Mouse (Mus musculus): ENCODE data around the gene Mcur1.

Gene Mcur1

DNA sequence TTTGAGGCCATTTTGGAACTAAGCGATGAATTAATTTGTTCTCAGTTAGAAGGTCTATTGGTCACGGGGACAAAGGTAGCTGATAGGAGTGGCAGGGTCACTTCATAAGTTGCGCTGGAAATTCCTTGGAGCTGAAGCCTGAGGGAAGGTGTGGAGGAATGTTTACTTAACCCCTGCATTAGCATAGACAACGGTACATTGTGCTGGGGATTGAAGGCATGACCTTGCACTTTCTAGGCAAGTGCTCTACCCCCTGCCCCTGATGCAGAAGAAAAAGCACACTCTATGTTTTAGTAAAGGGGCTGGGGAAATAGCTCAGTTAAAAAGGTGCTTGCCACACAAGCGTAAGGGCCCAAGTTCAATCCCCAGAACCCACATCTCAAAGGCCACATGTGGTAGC lies 33.7 kb downstream of the Mcur1 start:
- DNase-seq (ENCODE audit: low read depth, low spot score), result no peak

DNA sequence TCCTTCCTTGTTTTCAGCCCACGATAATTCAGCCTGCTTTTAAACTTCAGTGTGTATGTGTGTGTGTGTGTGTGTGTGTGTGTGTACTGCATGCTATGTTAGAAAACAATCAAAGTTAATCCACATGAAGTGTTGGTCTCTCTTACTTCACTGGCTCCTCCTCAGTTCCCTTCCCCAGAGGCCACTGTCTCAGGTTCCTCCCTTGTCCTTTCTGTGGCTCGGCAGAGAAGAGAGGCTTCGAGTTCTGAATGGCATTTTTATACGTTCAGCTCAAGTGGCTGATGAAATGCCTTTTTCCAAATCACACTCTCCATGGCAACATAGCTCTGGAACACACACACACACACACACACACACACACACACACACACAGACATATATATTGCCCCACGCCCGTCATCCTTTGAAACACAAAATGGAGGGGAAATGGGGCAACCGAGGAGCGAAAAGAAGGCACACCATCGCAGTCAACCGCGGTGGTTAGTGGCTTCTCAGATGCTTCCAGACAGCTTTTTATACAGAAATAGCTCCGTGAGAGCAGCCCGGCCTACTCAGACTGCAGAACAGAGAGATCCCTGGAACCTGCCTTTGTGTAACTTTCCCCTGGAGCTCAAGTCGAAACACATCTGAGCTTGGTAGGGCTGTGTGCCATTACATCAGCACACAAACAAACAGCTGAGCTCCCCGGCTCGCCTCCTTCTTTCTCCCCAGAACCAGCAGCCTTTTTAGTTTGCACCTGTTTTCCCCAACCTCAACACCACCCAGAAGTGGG lies 34.4 kb downstream of the Mcur1 start:
- DNase-seq (ENCODE audit: low read depth, low spot score), result peak; percentile 27

DNA sequence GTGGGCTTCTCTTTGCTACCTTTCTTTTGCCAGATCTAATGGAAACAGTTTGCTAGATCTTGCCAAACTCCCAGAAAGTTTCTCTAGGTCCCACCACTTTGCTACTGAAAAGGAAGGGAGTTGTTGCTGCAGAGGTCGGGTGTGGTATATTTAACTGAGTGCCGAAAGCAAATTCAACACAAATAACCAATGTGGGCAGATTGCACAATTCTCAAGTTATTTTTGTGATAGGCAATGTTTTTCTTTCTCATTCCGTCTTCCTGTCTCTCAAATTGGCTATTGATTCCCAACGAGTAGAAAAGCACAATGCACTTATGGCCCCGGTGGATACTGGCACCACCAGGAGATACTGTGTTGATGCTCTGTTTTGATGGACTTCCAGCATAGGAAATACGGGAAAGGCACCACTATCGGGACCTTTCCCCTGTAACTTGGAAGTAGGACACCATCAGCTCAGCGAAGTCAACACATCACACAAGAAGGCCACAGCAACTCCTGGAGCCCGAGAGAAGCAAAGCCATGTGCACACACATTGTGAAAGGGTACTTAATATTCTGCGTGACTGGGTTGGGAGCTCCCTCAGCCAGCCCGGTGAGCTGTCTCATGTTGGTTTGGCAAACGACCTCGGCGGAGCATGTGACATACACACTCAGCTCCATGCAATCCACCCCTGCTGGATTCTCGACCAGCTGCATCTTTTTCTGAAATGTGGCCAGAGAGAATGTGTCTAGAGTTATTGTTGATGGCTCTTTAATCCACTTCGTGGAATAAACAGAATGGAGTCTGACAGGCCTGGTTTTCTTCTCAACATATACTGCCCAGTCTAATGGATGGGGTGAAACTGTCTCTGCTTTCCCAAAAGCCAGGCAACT lies 35.3 kb downstream of the Mcur1 start:
- DNase-seq (ENCODE audit: low read depth, low spot score), result peak; percentile 87

DNA sequence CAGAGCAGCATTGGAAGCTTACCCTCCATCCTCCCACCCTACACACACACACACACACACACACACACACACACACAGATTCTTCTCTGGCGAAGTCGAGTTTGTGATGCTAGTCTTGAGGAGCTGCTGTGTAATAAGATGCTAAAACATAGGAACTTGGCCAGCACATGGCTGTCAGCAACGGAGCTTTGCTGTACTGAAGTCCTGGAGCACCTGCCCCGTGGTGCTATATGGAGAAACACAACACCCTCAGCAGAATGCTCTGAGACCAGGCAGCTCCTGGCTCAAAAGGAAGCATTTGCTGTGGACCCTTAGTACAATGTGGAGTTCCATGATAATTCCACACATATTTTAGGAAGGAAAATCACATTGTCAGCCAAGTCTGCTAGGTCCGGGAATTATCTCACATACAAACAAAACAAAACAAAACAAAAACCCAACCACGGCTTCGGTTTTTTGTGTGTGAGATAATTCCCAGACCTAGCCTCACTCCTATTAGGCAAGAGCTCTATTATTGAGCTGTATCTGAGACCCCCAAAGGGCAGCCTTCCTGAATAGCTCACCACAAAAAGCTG lies 36.0 kb downstream of the Mcur1 start:
- peak; percentile 14 for DNase-seq (ENCODE audit: low read depth, low spot score)

DNA sequence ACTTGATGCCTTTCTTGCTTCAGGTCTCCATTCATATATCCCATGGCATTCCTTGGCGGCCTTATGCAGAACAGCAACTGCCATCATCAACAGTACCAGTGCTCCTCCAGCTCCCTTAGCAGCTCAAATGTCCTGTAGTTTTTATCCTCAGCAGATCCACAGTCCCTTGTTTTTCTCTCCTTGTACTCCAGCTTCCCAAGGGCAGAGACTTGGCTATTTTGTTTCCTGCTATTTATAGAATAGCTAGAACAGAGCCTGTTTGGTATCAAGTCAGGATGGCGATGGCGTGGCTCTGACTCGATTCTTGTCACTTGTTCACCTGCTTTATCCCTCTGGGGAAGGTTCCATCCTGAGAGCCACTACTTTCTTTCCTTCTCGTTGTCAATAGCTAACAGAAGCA lies 38.1 kb downstream of the Mcur1 start:
- DNase-seq (ENCODE audit: low read depth, low spot score), result no peak

DNA sequence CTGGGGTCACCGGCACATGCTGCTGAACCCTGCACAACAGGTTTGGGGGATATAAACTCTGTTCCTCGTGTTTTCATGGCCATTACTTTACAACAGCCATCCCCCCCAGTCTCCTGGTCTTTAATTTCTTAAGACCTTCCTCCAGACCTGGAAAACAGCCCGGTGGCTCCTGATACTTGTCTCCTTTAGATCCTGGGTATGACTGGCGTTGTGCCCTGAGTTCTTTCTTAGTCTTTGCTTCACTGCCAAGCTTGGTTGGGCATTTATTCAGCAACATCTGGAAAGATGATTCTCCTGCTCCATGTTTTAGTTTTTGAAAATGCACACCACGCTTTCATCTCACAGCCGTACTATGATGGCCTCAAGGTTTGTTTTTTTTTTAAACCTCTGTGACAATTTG lies 40.7 kb downstream of the Mcur1 start:
- DNase-seq (ENCODE audit: low read depth, low spot score), result peak; percentile 35

DNA sequence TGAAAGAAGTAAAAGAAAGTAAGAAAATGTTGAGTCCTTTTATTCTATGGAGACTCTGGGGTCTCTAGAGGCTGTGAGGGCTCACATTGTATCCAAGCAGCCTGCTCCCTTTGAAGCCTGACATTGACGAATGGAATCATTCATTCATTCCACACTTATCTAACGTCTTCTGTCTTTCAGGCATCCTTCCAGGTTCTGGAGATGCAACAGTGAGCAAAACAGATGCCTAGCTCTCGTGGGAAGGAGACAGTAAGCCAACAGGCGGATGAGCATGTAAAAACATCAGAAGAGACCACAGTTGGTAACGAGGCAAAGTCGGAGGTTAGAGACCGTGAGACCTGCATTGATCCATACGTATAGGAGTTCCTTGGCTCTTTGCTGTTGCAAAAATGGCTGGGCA lies 42.6 kb downstream of the Mcur1 start:
- no peak for DNase-seq (ENCODE audit: low read depth, low spot score)

DNA sequence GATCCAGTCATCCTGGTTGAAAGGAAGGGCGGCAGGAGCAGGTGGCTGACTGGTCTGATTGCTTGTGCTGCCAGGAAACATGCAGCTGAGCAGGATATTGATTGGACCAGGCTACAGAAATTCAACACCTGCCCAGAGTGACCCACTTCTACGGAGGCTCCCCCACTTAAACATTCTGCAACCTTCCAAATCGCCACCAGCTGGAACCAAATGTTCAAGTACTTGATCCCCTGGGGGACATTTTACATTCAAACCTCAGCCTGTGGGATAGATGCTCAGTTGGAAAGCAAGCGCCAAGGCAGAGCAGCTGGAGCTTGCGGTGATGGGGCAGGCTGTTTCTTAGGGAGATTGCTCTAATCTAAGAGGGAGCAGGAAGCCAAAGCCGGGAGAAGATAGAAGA lies 43.1 kb downstream of the Mcur1 start:
- no peak for DNase-seq (ENCODE audit: low read depth, low spot score)

DNA sequence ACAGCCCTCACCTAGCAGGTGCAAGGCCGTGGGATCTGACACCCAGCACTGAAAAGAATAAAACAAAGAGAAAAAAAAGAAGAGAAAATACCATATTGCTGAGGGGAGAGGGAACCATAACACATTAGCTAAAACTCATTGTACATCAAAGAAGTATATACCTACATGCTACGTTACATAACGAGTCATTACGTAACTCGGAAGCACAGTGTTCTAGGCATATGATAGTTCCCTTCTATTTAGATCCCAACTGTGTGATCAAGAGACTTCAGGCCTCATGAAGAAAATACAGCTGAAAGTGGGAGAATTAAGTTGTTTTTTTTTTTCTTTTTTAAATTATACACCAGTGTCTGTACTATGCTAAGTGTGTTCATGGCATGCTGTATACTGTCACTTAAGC lies 43.9 kb downstream of the Mcur1 start:
- no peak for DNase-seq (ENCODE audit: low read depth, low spot score)

DNA sequence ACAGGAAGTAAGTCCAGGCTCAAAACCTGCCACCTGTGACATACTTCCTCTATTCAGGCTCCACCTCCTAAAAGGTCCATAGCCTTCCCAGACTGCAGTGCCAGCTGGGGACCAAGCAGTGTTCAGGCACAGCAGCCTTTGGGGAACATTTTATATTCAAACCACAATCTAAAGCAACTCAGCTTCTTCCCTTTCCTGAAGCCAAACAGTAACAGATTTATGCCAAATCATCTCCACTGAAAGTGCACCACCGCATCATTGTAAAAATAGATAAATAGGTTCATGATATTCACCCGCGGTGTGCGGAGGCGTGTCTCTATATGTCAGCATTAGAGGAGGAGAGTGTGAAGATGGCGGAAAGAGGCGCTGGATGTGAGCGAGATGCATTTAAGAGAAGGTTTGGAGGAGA lies 45.0 kb downstream of the Mcur1 start:
- no peak for DNase-seq (ENCODE audit: low read depth, low spot score)

DNA sequence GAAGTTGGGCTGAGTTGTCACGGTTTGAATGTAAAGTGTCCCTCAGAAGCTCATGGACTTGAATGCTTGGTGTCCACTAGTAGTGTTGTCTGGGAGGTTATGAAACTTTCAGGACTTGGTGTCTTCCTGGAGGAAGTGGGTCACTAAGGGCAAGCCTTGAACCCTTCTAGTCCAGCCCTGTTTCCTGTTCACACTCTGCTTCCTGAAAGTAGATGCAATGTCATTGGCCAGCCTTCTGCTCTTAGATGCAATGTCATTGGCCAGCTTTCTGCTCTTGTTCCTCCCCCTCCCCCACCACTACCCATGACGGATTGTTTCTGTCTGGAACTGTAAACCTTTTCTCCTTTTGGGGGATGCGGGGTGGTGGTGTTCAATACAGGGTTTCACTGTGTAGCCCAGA lies 47.3 kb downstream of the Mcur1 start:
- no peak for DNase-seq (ENCODE audit: low read depth, low spot score)

DNA sequence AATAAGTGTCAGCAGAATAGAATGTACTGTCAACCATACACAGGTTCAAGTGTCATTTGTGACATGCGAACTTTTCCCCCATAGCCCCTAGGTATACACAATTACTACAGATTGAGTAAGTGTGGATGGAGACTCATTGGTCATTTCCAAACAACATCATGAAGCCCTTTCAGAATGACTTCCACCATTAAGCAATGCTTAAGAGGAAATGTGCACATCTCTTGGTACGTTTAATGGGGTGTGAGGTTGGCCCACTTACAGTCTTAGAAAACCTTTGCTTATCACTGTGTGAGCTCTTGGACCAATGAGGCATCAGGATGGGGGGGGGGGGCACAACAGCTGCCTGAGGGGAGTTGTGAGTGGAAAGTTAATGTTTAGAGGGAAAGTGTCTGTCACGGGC lies 54.2 kb downstream of the Mcur1 start:
- DNase-seq (ENCODE audit: low read depth, low spot score), result no peak

DNA sequence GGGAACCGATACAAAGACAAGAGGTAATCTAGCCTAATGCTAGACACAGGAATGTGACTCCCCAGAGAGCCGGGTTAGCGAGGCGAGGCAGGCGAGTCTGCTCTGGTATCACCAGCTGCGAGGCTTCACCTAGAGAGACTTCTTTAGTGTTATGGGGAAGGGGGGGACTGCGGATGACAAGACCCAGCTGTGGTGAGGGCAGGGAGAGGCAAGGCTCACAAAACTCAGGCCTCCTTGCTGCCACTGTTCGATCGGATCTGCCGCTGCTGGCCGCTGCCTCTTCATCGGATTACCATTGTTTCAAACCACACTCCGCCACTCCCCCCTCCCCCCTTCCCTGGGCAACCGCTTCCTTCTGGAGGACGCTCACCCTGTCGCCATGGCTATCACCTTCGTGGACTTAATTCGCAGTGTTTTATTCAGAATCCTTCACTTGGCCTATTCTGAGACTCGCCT lies 56.6 kb downstream of the Mcur1 start:
- no peak for DNase-seq (ENCODE audit: low read depth, low spot score)

DNA sequence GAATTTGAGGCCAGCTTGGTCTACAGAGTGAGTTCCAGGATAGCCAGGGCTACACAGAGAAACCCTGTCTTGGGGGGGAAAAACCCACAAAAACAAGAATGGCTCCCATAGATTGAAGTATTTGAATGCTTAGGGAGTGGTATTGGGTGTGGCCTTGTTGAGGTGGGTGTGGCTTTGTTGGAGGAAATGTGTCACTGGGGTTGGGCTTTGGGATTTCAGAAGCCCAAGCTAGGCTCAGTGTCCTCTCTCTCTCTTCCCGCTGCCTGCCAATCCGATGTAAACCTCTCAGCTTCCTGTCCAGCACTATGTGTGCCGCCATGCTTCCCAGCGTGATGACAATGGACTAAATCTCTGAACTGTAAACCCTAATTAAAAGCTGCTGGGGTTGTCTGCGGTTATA lies 58.4 kb downstream of the Mcur1 start:
- DNase-seq (ENCODE audit: low read depth, low spot score), result no peak

DNA sequence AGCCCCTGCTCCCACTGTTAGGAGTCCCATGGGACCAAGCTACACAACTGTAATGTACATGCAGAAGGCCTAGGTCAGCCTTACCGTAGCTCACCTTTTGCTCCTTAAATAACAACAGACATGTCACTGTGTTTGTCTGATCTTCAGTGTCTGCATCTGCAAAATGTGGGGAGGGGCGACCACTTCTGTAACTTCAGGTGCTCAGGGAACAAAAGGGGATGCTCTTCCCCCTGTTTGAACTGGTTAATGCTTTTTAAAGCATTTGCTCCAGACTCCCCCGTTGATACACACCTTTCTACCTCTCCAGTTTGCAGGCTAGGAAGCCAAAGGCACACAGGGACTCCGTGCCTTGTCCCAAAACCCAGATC lies 59.5 kb downstream of the Mcur1 start:
- no peak for DNase-seq (ENCODE audit: low read depth, low spot score)

DNA sequence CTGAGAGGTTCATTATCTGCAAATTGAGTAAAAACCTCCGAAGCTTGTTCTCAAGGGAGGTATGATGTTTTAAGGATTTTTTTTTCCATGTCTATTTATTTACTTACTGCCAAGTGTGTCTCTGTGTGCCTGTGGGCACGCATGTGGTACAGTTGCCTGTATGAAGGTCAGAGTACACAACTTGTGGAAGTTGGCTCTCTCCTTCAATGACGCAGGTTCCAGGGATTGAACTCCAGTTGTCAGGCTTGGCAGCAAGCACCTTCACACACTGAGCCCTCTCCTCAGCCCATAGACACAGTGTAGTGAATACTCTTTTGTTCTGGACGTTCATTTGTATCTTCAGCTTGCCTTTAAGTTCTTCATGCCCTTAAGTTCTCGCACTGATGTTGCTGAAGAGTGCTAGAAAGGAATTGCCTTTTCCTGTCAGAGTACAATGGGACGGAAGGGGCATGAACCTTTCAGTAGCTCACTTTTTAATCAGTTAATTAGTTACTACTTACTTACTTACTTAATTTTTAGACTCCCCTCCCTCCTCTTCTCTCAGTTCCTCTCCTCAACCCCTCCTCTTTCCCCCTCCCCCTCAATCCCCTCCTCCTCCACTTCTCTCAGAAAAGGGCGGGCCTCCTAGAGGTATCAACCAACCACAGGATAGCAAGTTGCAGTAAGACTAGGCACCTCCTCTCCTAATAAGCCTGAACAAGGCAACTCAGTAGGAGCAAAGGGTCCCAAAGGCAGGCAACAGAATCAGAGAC lies 60.1 kb downstream of the Mcur1 start:
- no peak for DNase-seq (ENCODE audit: low read depth, low spot score)

DNA sequence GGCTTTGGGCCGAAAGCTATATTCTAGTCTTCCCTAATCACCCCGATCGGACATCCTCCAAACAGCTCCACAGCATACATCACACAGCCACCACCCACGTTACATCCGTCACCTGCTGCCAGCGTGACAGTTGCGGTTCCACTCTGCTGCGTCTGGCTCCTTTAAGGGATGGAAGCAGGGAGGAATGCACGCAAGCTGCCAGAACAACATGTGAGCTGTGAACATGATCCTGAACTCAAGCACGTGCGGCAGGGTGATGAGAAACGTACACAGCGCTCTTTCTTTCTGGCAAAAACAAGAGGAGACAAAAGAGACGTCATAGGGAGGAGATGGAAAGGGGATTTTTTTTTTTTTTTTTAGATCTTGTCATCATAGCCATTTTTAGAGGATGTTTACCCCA lies 61.1 kb downstream of the Mcur1 start:
- no peak for DNase-seq (ENCODE audit: low read depth, low spot score)

DNA sequence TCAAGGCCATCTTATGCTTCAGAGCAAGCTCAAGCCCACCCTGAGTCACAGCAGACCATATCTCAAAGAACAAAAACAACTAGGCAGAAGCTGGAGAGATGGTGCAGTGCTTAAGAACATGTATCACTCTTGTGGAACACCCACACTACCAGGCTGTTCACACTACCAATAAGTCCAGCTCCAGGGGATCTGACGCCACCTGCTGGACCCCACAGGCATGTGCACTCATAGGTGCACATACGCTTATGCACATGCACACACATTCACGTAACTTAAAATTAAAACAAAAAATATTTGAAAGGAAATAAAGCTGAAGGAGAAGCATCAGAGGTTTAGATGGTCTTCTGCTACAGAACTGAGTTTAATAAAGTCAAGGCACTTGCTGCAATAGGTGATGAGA lies 62.2 kb downstream of the Mcur1 start:
- no peak for DNase-seq (ENCODE audit: low read depth, low spot score)

DNA sequence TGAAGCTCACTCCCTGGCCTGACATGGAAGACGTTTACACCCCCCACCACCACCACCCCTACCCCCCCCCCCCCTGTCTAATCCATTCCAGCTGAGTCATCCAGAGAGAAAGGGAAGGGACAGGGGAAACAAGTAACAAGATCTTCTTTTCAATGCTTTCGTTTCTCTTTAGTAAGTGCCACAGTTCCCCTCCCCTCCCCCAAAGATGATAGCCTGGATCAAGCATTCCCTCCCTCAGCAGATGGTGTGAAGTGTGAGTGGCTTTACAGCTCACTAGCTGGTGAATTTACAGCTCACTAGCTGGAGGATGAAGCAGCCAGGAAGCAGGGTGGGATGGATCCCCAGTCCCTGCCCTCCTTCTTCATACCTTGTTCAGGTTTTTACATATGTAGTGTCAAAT lies 63.3 kb downstream of the Mcur1 start:
- no peak for DNase-seq (ENCODE audit: low read depth, low spot score)

DNA sequence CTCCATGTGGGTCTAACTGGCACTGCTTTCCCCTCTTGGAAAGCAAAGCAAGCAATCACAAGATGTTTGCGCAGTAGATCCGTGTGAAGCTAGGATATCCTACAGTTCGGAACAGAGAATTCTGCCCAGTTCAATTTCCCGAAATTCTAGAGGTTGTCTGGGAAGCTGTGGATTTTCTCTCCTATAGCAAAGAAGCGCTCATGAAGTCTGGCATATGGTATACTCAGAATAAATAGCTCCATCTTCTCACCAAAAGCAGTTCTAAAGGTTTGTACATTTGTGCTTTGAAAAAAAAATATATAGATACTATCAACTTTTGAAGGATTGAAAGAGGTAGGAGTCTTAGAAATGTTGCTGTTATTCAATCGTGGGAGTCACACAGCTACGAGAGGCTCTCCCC lies 64.3 kb downstream of the Mcur1 start:
- no peak for DNase-seq (ENCODE audit: low read depth, low spot score)

DNA sequence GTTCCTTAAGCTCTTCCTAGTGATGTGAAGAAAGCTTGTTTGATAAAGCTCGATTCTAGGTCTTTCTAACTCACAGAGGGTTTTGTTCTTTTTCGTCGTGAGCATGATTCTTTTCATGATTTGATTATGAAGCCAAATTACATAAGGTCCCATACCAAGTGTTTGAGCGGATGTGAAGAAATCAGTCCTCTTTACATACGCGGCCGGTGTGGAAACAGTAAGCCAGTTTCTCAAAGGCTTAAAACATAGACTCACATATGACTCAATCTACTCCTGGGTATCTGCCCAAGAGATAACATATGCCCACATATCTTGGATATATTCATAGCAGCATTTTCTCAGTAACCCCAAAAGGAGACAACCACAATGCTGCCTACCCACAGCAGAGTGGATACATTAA lies 66.3 kb downstream of the Mcur1 start:
- DNase-seq (ENCODE audit: low read depth, low spot score), result no peak

DNA sequence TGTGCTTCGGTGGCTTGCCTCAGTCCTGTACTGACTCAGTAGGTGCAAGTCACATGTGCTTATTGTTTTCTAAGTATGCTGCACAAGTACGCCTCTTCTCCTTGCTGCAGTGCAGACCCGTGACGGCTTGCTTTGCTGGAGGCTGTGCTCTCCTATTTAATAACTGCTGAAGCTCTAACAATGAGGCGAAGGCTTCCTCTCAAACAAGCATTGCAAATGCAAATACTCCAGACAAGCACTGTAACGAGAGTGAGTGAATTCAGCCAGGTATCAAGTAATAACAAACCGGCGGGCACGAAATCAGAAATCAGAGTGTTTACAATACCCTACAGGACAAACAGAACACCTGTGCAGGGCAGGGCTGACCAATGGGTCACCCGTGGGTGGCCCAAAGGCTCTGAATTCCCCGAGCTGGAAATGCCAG lies 66.9 kb downstream of the Mcur1 start:
- no peak for DNase-seq (ENCODE audit: low read depth, low spot score)
